Mouse (Mus musculus) testis, adult 2 months (tissue): Measurements from ENCODE around the gene Tdo2.

ENCODE experiments used
- CTCF ChIP-seq: fragments of 200-500 bp; IDR thresholded peaks from 2 replicates; pipeline ENCODE4 v1.5.1; 2012; ENCODE audit warnings: low read depth, mild to moderate bottlenecking, inconsistent platforms, low read length, moderate library complexity; ENCODE audit not compliant: control insufficient read depth, insufficient read depth, insufficient replicate concordance
- POLR2A ChIP-seq: fragments of 200-500 bp; IDR thresholded peaks from 2 replicates; pipeline ENCODE4 v1.6.1; 2012; ENCODE audit warnings: low read depth, mild to moderate bottlenecking, inconsistent platforms, low read length, moderate library complexity; ENCODE audit not compliant: control insufficient read depth

DNA sequence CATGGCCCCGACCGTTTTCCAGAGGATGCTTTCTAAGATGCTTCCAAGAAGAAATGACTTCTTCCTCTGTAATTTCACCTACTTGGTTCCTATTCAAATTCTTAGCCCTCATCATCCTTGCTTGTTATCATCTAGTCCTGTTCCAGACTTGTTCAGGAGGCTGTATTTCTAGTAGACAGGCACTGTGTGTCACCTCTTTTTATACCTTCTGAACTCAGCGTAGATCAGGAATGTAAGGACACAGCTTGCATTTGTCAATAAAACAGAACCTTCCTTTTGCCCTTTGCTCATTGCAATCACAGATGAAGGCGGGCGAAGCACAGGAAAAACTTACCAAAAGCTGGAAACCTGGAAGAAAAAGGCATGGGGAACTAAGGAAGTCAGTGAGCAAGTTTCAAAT lies 6.0 kb upstream of the Tdo2 start, which contains the start of gene Asic5:
- TF ChIP-seq CTCF, result no peak
- no peak for TF ChIP-seq POLR2A
